Mouse (Mus musculus) intestine, embryonic 15.5 days (tissue): ENCODE measurements around the gene Gprc5b. TPM values are rescaled to one million over a fixed set of nuclear protein-coding genes. Genes with fewer than 3 reads are reported as not detected.

Experiments used
- ATAC-seq: fragments of 200-750 bp; cut with Nextera tagmentation; 2 replicates; pipeline ENCODE4 v1.8.0; 2017; ENCODE audit warnings: moderate TSS enrichment, moderate library complexity
- H3K27ac ChIP-seq: fragments of 300-500 bp; sonication (generic); 2 replicates; pipeline ENCODE4 v1.5.1; 2015; ENCODE audit warnings: mild to moderate bottlenecking, inconsistent platforms
- H3K27me3 ChIP-seq: fragments of 300-500 bp; sonication (generic); replicated peaks from 2 replicates; pipeline ENCODE4 v1.6.1; 2015; ENCODE audit warnings: inconsistent platforms
- H3K36me3 ChIP-seq: fragments of 300-500 bp; sonication (generic); 2 replicates; pipeline ENCODE4 v1.6.1; 2015; ENCODE audit warnings: inconsistent platforms
- H3K4me1 ChIP-seq: fragments of 300-500 bp; sonication (generic); replicated peaks from 2 replicates; pipeline ENCODE4 v1.6.1; 2015; ENCODE audit warnings: inconsistent platforms
- H3K4me2 ChIP-seq: fragments of 300-500 bp; sonication (generic); replicated peaks from 2 replicates; pipeline ENCODE4 v1.6.1; 2015; ENCODE audit warnings: mild to moderate bottlenecking, inconsistent platforms
- H3K4me3 ChIP-seq: fragments of 300-500 bp; sonication (generic); replicated peaks from 2 replicates; pipeline ENCODE4 v1.5.1; 2015; ENCODE audit warnings: inconsistent platforms
- H3K9ac ChIP-seq: fragments of 300-500 bp; sonication (generic); 2 replicates; pipeline ENCODE4 v1.6.1; 2015; ENCODE audit warnings: inconsistent platforms
- H3K9me3 ChIP-seq: fragments of 300-500 bp; sonication (generic); 2 replicates; pipeline ENCODE4 v1.6.1; 2016; ENCODE audit warnings: inconsistent platforms
- WGBS: fragments of 180-500 bp; shearing (Covaris S2); methylation state at CpG from one replicate; pipeline ENCODE4 v1.1.7; 2015; 5-methylcytosine and 5-hydroxymethylcytosine counted together
- polyA plus RNA-seq: library from polyadenylated mRNA; unstranded; fragments of >200 nt; fragmentation: Nextera tagmentation; extraction: Ambion mirVana; gene quantifications from 2 replicates; pipeline ENCODE4 v1.2.1, GENCODE M21; 2015

The Gprc5b gene
- polyA plus RNA-seq, 1 experiment from 2014 or later = 3.3 TPM

DNA sequence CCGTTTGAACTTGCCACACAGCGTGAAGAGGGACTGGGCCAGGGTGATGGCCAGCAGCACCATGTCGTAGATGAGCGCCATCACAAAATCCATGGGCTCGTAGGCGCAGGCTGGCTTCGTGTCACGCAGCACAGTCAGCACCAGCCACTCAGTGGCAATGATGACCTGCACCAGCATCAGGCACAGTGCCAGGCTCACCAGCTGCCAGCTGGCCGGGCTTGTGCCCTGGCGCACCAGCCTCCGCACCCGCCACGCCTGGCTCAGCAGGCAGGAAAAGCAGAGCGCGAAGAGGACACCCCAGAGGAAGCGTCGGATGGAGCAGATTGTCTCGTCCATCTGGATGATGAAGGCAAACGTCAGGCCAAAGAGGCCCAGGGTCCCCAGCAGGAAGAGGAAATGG is 11.1 kb downstream of the Gprc5b start:
- 90% methylated on average over 19 of the region's 19 CpGs for WGBS
- no peak for ATAC-seq
- no peak overlapping the region for H3K4me3 ChIP-seq

DNA sequence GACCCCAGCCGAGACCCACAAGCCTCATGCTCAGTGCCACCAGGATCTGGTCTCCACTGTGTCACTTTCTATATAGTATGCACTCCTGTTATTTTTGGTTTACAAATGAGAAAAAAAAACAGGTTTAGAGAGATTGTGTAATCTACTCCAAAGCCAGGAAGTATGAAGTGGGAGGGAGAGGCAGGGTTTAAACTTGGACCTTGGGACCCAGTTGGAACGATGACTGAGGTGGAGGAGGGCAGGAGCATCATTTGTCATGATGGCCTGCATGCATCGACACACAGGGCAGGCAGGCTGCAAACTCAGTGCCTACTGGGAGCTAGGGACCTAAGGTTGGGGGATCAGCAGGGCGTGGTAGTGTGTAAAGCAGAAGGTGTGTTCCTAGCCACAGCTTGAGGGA is 12.4 kb downstream of the Gprc5b start:
- no peak overlapping the region for H3K4me3 ChIP-seq
- ATAC-seq = no peak
- 78% methylated on average over 4 of the region's 4 CpGs for WGBS

More for the DNA sequence above, 11.1 kb downstream of the Gprc5b start:
- no peaks in the 10 kb centered on the region for H3K9me3 ChIP-seq
- no peaks in the 10 kb centered on the region for H3K27me3 ChIP-seq
- no peaks in the 10 kb centered on the region for H3K36me3 ChIP-seq
- no peak overlapping the region for H3K27ac ChIP-seq
- no peak overlapping the region for H3K9ac ChIP-seq
- no peak overlapping the region for H3K4me2 ChIP-seq
- H3K4me1 ChIP-seq = no peaks in the 10 kb centered on the region

DNA sequence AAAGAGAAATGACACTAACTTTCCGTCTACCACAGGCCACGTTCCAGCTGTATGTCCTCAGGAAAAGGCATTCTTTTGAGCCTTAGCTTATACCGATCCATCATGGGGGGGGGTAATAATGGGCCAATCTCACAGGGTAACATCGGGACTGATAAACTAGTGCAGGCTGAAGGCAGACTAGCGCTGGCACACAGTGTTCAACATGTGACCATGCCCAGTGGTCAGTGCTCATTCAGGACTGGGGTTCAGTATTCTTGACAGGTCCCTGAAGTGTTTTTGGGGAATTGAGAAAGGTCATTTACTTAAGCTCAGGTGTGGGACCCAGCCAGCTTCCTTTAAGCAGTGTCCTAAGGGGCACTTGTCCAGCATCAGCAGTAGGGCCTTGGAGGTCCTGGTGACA is 13.2 kb downstream of the Gprc5b start:
- no peak overlapping the region for H3K4me2 ChIP-seq
- WGBS = 83% methylated on average over 5 of the region's 5 CpGs
- no peak overlapping the region for H3K4me3 ChIP-seq
- no peak overlapping the region for H3K27ac ChIP-seq
- H3K27me3 ChIP-seq = no peaks in the 10 kb centered on the region
- no peaks in the 10 kb centered on the region for H3K9me3 ChIP-seq
- H3K4me1 ChIP-seq = no peaks in the 10 kb centered on the region
- H3K9ac ChIP-seq = no peak overlapping the region
- no peak for ATAC-seq
- H3K36me3 ChIP-seq = no peaks in the 10 kb centered on the region

More for the DNA sequence above, 12.4 kb downstream of the Gprc5b start:
- Histone ChIP-seq H3K27me3 (no peaks in the 10 kb centered on the region), H3K4me2 (no peak overlapping the region), H3K9me3 (no peaks in the 10 kb centered on the region), H3K36me3 (no peaks in the 10 kb centered on the region), H3K27ac (no peak overlapping the region), H3K9ac (no peak overlapping the region), H3K4me1 (no peaks in the 10 kb centered on the region)

DNA sequence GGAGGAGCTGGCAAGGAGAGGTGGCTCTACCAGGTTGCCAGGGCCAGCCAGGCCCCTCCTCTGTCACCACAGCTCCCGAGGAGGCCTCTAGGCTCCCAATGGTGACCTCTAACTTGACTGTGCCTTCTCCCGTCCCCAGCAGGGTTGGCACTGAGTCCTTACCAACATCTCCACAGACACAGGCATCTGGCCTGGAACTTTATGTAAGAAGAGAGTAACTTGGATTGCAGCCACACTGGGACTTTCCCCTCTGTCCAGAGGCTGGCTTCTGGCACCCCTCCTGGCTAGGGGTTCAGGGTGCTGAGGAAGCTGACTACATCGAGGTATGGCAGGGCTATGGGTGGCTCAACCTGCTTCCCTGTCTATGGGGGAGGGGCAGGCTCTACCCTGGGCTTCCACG is 13.7 kb downstream of the Gprc5b start:
- ATAC-seq = no peak; the same call in 1 of the 2 replicates
- no peaks in the 10 kb centered on the region for H3K9me3 ChIP-seq
- 65% methylated on average over 4 of the region's 4 CpGs for WGBS

DNA sequence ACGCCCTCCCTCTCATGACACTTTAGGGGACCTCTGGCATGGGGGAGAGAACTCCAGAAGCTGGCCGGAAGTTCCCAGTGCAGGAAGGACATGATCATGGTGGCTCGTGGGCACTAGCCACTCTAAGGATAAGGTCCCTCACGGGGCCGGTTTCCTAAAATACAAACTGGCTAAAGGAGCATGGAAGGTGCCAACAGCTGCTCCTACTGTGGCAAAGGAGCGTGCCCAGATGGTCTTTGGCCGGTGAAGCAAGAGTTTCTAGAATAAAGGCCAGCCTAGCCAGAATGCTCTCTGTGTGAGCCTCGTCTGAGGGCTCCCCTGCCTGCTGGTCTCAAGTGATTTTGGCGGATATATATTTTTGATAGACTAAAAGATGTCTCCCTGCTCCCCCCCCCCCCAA is 15.3 kb downstream of the Gprc5b start:
- no peak overlapping the region for H3K27ac ChIP-seq
- no peak for ATAC-seq
- H3K27me3 ChIP-seq = no peaks in the 10 kb centered on the region
- H3K36me3 ChIP-seq = no peaks in the 10 kb centered on the region
- H3K4me3 ChIP-seq = no peak overlapping the region
- no peak overlapping the region for H3K9ac ChIP-seq
- 88% methylated on average over 9 of the region's 9 CpGs for WGBS
- no peaks in the 10 kb centered on the region for H3K4me1 ChIP-seq
- H3K4me2 ChIP-seq = no peak overlapping the region
- H3K9me3 ChIP-seq = no peaks in the 10 kb centered on the region

More for the DNA sequence above, 13.7 kb downstream of the Gprc5b start:
- Histone ChIP-seq H3K4me1 (no peaks in the 10 kb centered on the region), H3K9ac (no peak overlapping the region), H3K27ac (no peak overlapping the region), H3K27me3 (no peaks in the 10 kb centered on the region), H3K4me2 (no peak overlapping the region), H3K36me3 (no peaks in the 10 kb centered on the region), H3K4me3 (no peak overlapping the region)

DNA sequence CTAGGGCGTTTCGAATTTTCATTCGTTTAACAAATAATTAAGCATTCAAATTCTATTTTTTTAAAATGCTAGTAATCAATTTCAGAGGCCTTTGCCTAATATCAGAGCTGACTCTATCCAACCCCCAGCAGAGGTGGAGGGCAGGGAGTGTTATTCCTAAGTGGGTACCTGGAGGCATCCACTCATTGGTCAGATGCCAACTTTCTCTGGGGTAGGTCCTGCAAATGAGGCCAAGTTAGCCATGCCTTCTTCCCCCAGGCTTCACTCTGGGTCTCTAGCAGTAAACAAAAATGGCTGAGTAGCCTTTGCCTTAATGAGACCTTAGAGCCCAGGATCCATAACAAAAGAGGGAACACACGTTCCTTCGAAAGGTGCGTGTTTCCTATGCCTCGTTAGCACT is 15.9 kb downstream of the Gprc5b start:
- WGBS = 91% methylated on average over 7 of the region's 7 CpGs
- H3K9me3 ChIP-seq = no peaks in the 10 kb centered on the region
- no peak overlapping the region for H3K4me2 ChIP-seq
- H3K27ac ChIP-seq = no peak overlapping the region
- no peak overlapping the region for H3K4me3 ChIP-seq
- no peaks in the 10 kb centered on the region for H3K4me1 ChIP-seq
- H3K9ac ChIP-seq = no peak overlapping the region
- H3K36me3 ChIP-seq = no peaks in the 10 kb centered on the region
- ATAC-seq = no peak
- no peaks in the 10 kb centered on the region for H3K27me3 ChIP-seq

DNA sequence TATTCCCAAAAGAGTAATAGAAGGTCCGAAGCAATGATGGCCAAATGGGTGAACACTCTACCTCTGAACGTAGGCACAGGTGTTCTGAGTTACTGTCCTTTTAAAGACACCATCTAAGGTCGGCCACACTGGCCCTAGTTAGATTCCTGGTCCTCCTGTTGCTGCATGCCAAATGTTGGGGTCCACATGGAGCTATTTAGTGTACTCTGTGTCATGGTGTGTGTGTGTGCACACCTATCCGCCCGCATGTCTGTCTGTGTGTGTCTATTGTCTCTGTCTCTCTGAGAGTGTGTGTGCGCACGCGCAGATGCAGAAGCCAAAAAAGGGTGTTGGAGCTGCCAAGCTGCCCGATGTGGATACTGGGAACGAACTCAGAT is 17.9 kb downstream of the Gprc5b start:
- H3K9me3 ChIP-seq = no peaks in the 10 kb centered on the region
- no peak for ATAC-seq
- WGBS = 84% methylated on average over 10 of the region's 10 CpGs
- H3K4me1 ChIP-seq = no peaks in the 10 kb centered on the region
- no peak overlapping the region for H3K4me2 ChIP-seq
- no peak overlapping the region for H3K9ac ChIP-seq
- H3K4me3 ChIP-seq = no peak overlapping the region
- no peaks in the 10 kb centered on the region for H3K36me3 ChIP-seq
- H3K27ac ChIP-seq = no peak overlapping the region
- H3K27me3 ChIP-seq = no peaks in the 10 kb centered on the region

DNA sequence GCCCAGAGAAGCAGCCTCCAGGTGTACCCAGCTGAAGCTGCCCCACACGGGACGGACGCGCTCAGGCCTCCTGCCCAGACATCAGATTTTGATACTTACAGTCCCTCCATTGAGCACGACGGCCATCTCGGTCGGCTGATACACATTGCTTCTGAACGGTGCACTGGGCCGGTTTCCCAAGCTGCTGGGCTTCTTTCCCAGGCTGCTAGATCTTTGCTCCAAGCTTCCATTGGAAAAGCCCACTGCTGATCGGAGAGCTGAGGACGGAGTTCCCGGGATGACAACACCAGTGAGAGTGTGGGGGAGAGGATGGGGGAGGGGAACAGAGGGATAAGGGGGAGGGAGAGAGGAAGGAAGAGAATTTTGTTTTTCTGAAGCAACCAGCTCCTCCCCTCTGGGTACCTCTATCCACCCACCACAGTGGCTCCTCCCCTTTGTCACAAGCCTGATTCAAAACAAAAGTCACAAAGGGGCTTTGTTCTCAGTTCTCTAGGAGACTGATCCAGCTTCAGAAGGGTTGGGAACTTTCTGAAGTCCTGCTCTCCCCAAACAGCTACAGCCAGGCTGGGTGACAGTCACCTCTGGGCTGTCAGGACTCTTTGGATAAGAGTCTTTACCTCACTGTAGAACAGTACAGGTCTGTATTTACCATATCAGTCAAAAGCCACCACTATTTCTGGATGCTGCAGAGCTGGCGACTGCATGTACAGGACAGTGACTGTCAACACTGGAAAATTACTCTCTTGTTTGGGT is 18.4 kb downstream of the Gprc5b start:
- no peak overlapping the region for H3K27ac ChIP-seq
- H3K4me2 ChIP-seq = no peak overlapping the region
- no peaks in the 10 kb centered on the region for H3K9me3 ChIP-seq
- no peaks in the 10 kb centered on the region for H3K4me1 ChIP-seq
- no peaks in the 10 kb centered on the region for H3K27me3 ChIP-seq
- no peaks in the 10 kb centered on the region for H3K36me3 ChIP-seq
- no peak overlapping the region for H3K4me3 ChIP-seq
- H3K9ac ChIP-seq = no peak overlapping the region
- ATAC-seq = 0 out of 2 replicates have a peak, but pooled peaks have one; percentile 6
- WGBS = 48% methylated on average over 14 of the region's 14 CpGs

DNA sequence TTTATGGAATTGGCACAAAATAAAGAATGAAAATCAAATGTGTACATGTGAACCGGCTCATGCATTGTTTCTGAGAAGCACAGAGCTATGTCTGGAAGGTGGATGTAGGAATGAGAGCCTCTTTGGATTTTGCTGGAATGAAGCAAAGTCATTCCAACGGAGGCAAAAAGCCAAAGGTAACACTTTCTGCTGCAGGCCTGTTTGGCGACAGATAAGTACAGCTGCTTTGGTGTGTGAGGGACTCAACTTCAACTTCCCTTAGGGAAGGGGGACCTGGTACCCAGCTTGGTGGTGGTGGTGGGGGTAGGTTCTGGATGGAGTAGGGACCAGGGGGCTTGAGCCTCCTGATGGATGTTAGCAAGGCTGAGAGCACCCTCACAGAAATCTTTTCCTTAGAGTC is 19.2 kb downstream of the Gprc5b start:
- no peak overlapping the region for H3K4me3 ChIP-seq

DNA sequence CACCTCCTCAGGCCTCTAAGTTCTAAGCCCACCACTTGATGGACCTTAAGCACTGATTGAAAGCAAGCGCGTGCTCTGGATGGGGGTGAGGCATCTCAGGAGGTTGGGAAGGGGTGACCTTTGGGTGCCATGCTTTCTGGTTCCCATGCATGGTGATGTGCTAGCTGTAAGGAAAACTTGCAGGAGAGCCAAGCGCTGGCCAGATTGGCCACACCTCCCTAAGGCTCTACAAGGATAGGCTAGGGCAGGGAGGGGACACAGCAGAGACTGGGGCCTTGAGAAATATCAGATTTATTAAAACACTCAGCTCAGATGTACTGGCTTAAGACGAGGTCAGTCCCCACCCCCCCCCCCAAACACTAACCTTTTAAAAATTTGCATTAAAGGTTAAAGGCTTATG is 21.6 kb downstream of the Gprc5b start:
- 82% methylated on average over 4 of the region's 4 CpGs for WGBS
- Histone ChIP-seq H3K9me3 (no peaks in the 10 kb centered on the region), H3K4me2 (no peak overlapping the region), H3K36me3 (no peaks in the 10 kb centered on the region), H3K27ac (no peak overlapping the region), H3K4me3 (no peak overlapping the region), H3K27me3 (no peaks in the 10 kb centered on the region), H3K4me1 (no peaks in the 10 kb centered on the region), H3K9ac (no peak overlapping the region)
- no peak for ATAC-seq

More for the DNA sequence above, 19.2 kb downstream of the Gprc5b start:
- no peak for ATAC-seq
- no peak overlapping the region for H3K4me2 ChIP-seq
- no peak overlapping the region for H3K27ac ChIP-seq
- WGBS = 69% methylated on average over 3 of the region's 3 CpGs
- no peaks in the 10 kb centered on the region for H3K9me3 ChIP-seq
- no peaks in the 10 kb centered on the region for H3K27me3 ChIP-seq
- no peaks in the 10 kb centered on the region for H3K4me1 ChIP-seq
- no peak overlapping the region for H3K9ac ChIP-seq
- H3K36me3 ChIP-seq = no peaks in the 10 kb centered on the region

DNA sequence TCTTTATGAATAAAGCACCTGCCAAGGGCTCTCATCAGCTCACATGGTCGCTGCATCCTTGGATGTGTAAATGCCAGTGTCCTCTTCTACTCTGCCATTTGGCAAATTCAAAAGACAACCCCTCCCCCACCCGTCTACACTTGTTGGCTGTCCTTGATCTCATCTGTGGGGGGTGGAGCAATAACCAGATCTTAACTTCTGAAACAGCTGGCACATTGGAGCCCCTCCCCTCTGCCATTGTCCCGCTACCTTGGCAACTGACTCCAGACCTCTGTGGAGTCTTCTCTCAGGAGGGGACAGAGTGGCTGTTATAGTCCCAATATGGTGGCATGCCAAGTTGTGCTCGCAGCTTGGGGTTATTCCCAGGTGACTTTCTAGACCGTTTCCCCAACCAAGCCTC is 22.7 kb downstream of the Gprc5b start:
- Histone ChIP-seq H3K4me2 (no peak overlapping the region), H3K27me3 (no peaks in the 10 kb centered on the region), H3K4me3 (no peak overlapping the region), H3K4me1 (no peaks in the 10 kb centered on the region), H3K27ac (no peak overlapping the region), H3K36me3 (no peaks in the 10 kb centered on the region), H3K9ac (no peak overlapping the region), H3K9me3 (no peaks in the 10 kb centered on the region)
- ATAC-seq = no peak
- WGBS = 80% methylated on average over 5 of the region's 5 CpGs

DNA sequence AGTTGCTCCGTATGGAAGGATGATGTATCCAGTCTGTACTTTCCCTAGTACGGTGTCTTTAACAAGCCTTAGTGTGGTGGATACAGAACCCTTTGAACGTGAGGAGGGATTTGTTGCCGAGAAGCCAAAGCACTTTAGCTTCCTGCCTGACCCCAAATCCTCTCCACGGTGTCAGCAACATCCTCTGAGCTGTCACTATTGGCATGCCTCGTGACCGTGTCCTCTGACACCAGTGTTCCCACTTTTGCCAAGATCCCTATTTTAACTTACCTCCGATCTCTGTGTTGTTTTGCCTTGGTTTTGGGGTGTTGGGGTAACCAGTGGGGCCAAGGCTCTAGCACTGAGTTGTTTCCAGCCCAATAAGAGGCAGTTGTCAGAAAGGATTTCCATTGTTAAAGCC is 23.5 kb downstream of the Gprc5b start:
- WGBS = 88% methylated on average over 8 of the region's 8 CpGs
- Histone ChIP-seq H3K27me3 (no peaks in the 10 kb centered on the region), H3K4me2 (no peak overlapping the region), H3K27ac (no peak overlapping the region), H3K9ac (no peak overlapping the region), H3K4me1 (no peaks in the 10 kb centered on the region), H3K36me3 (no peaks in the 10 kb centered on the region), H3K4me3 (no peak overlapping the region), H3K9me3 (no peaks in the 10 kb centered on the region)
- ATAC-seq = no peak

DNA sequence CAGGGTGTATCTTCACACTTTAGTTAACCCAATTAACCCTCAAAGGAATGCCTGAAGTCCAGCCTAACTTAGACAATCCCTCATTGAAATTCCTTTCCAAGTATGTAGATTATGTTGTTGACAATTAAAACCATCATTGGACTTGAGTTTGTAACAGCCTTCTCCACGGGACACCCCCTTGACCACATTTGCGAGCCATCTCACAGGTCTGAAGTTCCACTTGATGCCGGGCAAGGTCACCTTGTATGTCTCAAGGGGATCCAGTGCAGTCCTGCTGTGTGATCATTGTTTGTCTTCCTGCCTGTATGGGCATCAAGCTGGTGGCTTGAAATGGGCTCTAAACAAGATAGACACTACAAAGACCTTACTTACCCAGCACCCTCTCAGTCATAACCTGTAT is 26.1 kb downstream of the Gprc5b start:
- no peak overlapping the region for H3K4me3 ChIP-seq
- no peak overlapping the region for H3K9ac ChIP-seq
- WGBS = 85% methylated on average over 3 of the region's 3 CpGs
- no peak overlapping the region for H3K4me2 ChIP-seq
- H3K9me3 ChIP-seq = no peaks in the 10 kb centered on the region
- no peak overlapping the region for H3K27ac ChIP-seq
- no peaks in the 10 kb centered on the region for H3K27me3 ChIP-seq
- ATAC-seq = no peak
- H3K4me1 ChIP-seq = no peaks in the 10 kb centered on the region
- H3K36me3 ChIP-seq = no peaks in the 10 kb centered on the region
